Mouse (Mus musculus): ENCODE data around the gene Cfhr1. TPM values are rescaled to one million over a fixed set of nuclear protein-coding genes. Genes with fewer than 3 reads are reported as not detected.

Cfhr1 gene
- polyA plus RNA-seq (2012; rRNA removed; ENCODE audit: low replicate concordance), result not detected in 2 replicates

GRCm38 (mm10) chr1:139560024-139560423 lies at the start of gene Cfhr1:
Gene Cfhr1, minus strand, starts transcription at chr1:139560272.

DNA sequence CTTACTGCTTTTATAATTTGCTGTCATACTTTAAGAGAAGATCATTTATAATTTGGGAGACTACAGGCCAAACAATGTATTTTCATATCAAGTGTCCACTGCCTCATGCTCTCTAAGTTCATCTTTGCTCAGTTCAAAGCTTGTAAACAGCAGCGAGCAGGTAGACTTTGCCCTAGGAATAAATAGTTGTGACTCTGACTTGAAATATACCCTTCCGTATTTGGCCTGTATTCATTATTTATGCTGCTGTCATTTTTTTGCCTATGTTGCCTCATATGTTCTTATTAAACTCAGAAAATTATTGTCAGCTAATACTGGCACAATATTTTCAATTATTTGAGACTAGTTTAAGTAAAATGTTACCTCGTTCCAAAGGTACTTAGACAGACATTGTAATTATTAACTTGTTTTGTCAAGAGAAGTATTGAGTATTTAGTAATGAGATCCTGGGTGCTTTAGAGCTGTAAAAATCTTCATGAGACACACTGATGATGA lies 58.8 kb downstream of the Cfhr1 start, which contains the start of gene F13b:
Gene F13b (plus strand): TSS at position 445 of the 495 bp plus-strand sequence.

Other genes starting within 250 kb of the Cfhr1 start
- 0.01 TPM in 1 of 2 replicates, not detected in the other for gene Crb1, start 183.2 kb downstream of the Cfhr1 start, polyA plus RNA-seq (2012; rRNA removed; ENCODE audit: low replicate concordance)
- gene Zbtb41, start 138.0 kb downstream of the Cfhr1 start, polyA plus RNA-seq (2012; rRNA removed; ENCODE audit: low replicate concordance), result 6.3 TPM in 2 replicates
- gene Aspm, start 105.5 kb downstream of the Cfhr1 start, polyA plus RNA-seq (2012; rRNA removed; ENCODE audit: low replicate concordance), result 0.21 and 0.93 TPM in 2 replicates
- gene F13b, start 58.6 kb downstream of the Cfhr1 start, polyA plus RNA-seq (2012; rRNA removed; ENCODE audit: low replicate concordance), result not detected in 2 replicates
- not detected in 2 replicates for gene Gm4788, start 221.0 kb upstream of the Cfhr1 start, polyA plus RNA-seq (2012; rRNA removed; ENCODE audit: low replicate concordance)

Data from subcutaneous adipose tissue, adult 2 months (tissue).